Mouse (Mus musculus): ENCODE measurements at regions not wholly inside any gene's neighbourhood (a gene's known extent, or its start where the extent isn't known, plus 50 kb on each side); places are given as distances from the start of the nearest gene placed in this dataset.
A peak's percentile ranks its signal among the peaks of the same experiment; 100 is the strongest.

GRCm38 (mm10) chr10:120666202-120666860 lies 190.1 kb upstream of the Hmga2 start:
- Histone ChIP-seq H3K27me3 (ENCODE audit: control insufficient read depth, insufficient read depth, low read length) (no peaks in the 10 kb centered on the region), H3K4me3 (ENCODE audit: control insufficient read depth in 1 of 2, insufficient read depth in 1 of 2, low read depth in 1 of 2, low read length in 2 of 2) (no peak overlapping the region), H3K9ac (ENCODE audit: low read length) (no peak overlapping the region), H3K9me3 (ENCODE audit: control insufficient read depth, low read length) (no peaks in the 10 kb centered on the region), H3K4me2 (ENCODE audit: low read length) (no peak overlapping the region), H3K36me3 (ENCODE audit: control insufficient read depth, insufficient read depth, low read length) (no peaks in the 10 kb centered on the region), H3K27ac (replicated peaks in 1 of 2; ENCODE audit: control insufficient read depth in 1 of 2, insufficient read depth in 1 of 2, low read depth in 2 of 2, low read length in 2 of 2) (0 out of 4 replicates have a peak overlapping the region, but pooled peaks have one; percentile 20 to 59), H3K4me1 (ENCODE audit: control insufficient read depth in 2 of 2, insufficient read depth in 2 of 2, low read length in 2 of 2) (peaks cover 0 to 2% of the 10 kb centered on the region in 2 experiments; a peak in 1 of 4 replicates)
- ATAC-seq (ENCODE audit: insufficient number of reproducible peaks, insufficient read depth, low FRiP score, low read depth), result no peak
- 84% methylated on average over 7 of the region's 7 CpGs for WGBS

- peaks cover 0 to 2% of the 10 kb centered on the region in 2 experiments; a peak in 1 of 4 replicates for H3K4me1 ChIP-seq (ENCODE audit: control insufficient read depth in 2 of 2, insufficient read depth in 2 of 2, low read length in 2 of 2)
- 53% methylated on average over 5 of the region's 5 CpGs for WGBS
- H3K9me3 ChIP-seq (ENCODE audit: control insufficient read depth, low read length), result no peaks in the 10 kb centered on the region
- H3K27ac ChIP-seq (replicated peaks in 1 of 2; ENCODE audit: control insufficient read depth in 1 of 2, insufficient read depth in 1 of 2, low read depth in 2 of 2, low read length in 2 of 2), result 0 out of 4 replicates have a peak overlapping the region, but pooled peaks have one; percentile 0 to 59
- H3K4me2 ChIP-seq (ENCODE audit: low read length), result no peak overlapping the region
- ATAC-seq (ENCODE audit: insufficient number of reproducible peaks, insufficient read depth, low FRiP score, low read depth), result no peak
- no peaks in the 10 kb centered on the region for H3K36me3 ChIP-seq (ENCODE audit: control insufficient read depth, insufficient read depth, low read length)
- H3K4me3 ChIP-seq (ENCODE audit: control insufficient read depth in 1 of 2, insufficient read depth in 1 of 2, low read depth in 1 of 2, low read length in 2 of 2), result no peak overlapping the region
- no peaks in the 10 kb centered on the region for H3K27me3 ChIP-seq (ENCODE audit: control insufficient read depth, insufficient read depth, low read length)
- no peak overlapping the region for H3K9ac ChIP-seq (ENCODE audit: low read length)
Observed at GRCm38 (mm10) chr10:120665670-120666069, 189.4 kb upstream of the Hmga2 start.

GRCm38 (mm10) chr10:120664419-120664818 lies 188.2 kb upstream of the Hmga2 start:
- Histone ChIP-seq H3K9me3 (ENCODE audit: control insufficient read depth, low read length) (no peaks in the 10 kb centered on the region), H3K4me1 (ENCODE audit: control insufficient read depth in 2 of 2, insufficient read depth in 2 of 2, low read length in 2 of 2) (peaks cover 0 to 2% of the 10 kb centered on the region in 2 experiments; a peak in 1 of 4 replicates), H3K4me2 (ENCODE audit: low read length) (no peak overlapping the region), H3K36me3 (ENCODE audit: control insufficient read depth, insufficient read depth, low read length) (no peaks in the 10 kb centered on the region), H3K9ac (ENCODE audit: low read length) (no peak overlapping the region), H3K4me3 (ENCODE audit: control insufficient read depth in 1 of 2, insufficient read depth in 1 of 2, low read depth in 1 of 2, low read length in 2 of 2) (no peak overlapping the region), H3K27me3 (ENCODE audit: control insufficient read depth, insufficient read depth, low read length) (no peaks in the 10 kb centered on the region), H3K27ac (replicated peaks in 1 of 2; ENCODE audit: control insufficient read depth in 1 of 2, insufficient read depth in 1 of 2, low read depth in 2 of 2, low read length in 2 of 2) (no peak overlapping the region)
- 85% methylated on average over 5 of the region's 5 CpGs for WGBS
- no peak for ATAC-seq (ENCODE audit: insufficient number of reproducible peaks, insufficient read depth, low FRiP score, low read depth)

GRCm38 (mm10) chr10:120663396-120663795 lies 187.1 kb upstream of the Hmga2 start:
- no peak for ATAC-seq (ENCODE audit: insufficient number of reproducible peaks, insufficient read depth, low FRiP score, low read depth)
- no peaks in the 10 kb centered on the region for H3K9me3 ChIP-seq (ENCODE audit: control insufficient read depth, low read length)
- WGBS, result 49% methylated on average over 11 of the region's 11 CpGs

GRCm38 (mm10) chr10:120660503-120660902 lies 184.2 kb upstream of the Hmga2 start:
- no peak overlapping the region for H3K9ac ChIP-seq (ENCODE audit: low read length)
- no peak overlapping the region for H3K27ac ChIP-seq (replicated peaks in 1 of 2; ENCODE audit: control insufficient read depth in 1 of 2, insufficient read depth in 1 of 2, low read depth in 2 of 2, low read length in 2 of 2)
- H3K4me1 ChIP-seq (ENCODE audit: control insufficient read depth in 2 of 2, insufficient read depth in 2 of 2, low read length in 2 of 2), result no peaks in the 10 kb centered on the region; a peak in 1 of 4 replicates
- H3K27me3 ChIP-seq (ENCODE audit: control insufficient read depth, insufficient read depth, low read length), result no peaks in the 10 kb centered on the region
- no peak overlapping the region for H3K4me3 ChIP-seq (ENCODE audit: control insufficient read depth in 1 of 2, insufficient read depth in 1 of 2, low read depth in 1 of 2, low read length in 2 of 2)
- no peak overlapping the region for H3K4me2 ChIP-seq (ENCODE audit: low read length)
- no peaks in the 10 kb centered on the region for H3K36me3 ChIP-seq (ENCODE audit: control insufficient read depth, insufficient read depth, low read length)
- H3K9me3 ChIP-seq (ENCODE audit: control insufficient read depth, low read length), result no peaks in the 10 kb centered on the region
- 78% methylated on average over 6 of the region's 6 CpGs for WGBS
- no peak for ATAC-seq (ENCODE audit: insufficient number of reproducible peaks, insufficient read depth, low FRiP score, low read depth)

More at GRCm38 (mm10) chr10:120663396-120663795, 187.1 kb upstream of the Hmga2 start:
- H3K4me3 ChIP-seq (ENCODE audit: control insufficient read depth in 1 of 2, insufficient read depth in 1 of 2, low read depth in 1 of 2, low read length in 2 of 2), result no peak overlapping the region
- H3K36me3 ChIP-seq (ENCODE audit: control insufficient read depth, insufficient read depth, low read length), result no peaks in the 10 kb centered on the region
- no peak overlapping the region for H3K9ac ChIP-seq (ENCODE audit: low read length)
- H3K4me1 ChIP-seq (ENCODE audit: control insufficient read depth in 2 of 2, insufficient read depth in 2 of 2, low read length in 2 of 2), result peaks cover 0 to 2% of the 10 kb centered on the region in 2 experiments; a peak in 1 of 4 replicates
- H3K4me2 ChIP-seq (ENCODE audit: low read length), result no peak overlapping the region
- no peak overlapping the region for H3K27ac ChIP-seq (replicated peaks in 1 of 2; ENCODE audit: control insufficient read depth in 1 of 2, insufficient read depth in 1 of 2, low read depth in 2 of 2, low read length in 2 of 2)
- no peaks in the 10 kb centered on the region for H3K27me3 ChIP-seq (ENCODE audit: control insufficient read depth, insufficient read depth, low read length)

GRCm38 (mm10) chr10:120655238-120655931 lies 179.1 kb upstream of the Hmga2 start:
- 70% methylated on average over 14 of the region's 14 CpGs for WGBS
- Histone ChIP-seq H3K9me3 (ENCODE audit: control insufficient read depth, low read length) (no peaks in the 10 kb centered on the region), H3K27ac (replicated peaks in 1 of 2; ENCODE audit: control insufficient read depth in 1 of 2, insufficient read depth in 1 of 2, low read depth in 2 of 2, low read length in 2 of 2) (no peak overlapping the region), H3K4me1 (ENCODE audit: control insufficient read depth in 2 of 2, insufficient read depth in 2 of 2, low read length in 2 of 2) (no peaks in the 10 kb centered on the region; a peak in 1 of 4 replicates), H3K9ac (ENCODE audit: low read length) (no peak overlapping the region), H3K36me3 (ENCODE audit: control insufficient read depth, insufficient read depth, low read length) (no peaks in the 10 kb centered on the region), H3K4me3 (ENCODE audit: control insufficient read depth in 1 of 2, insufficient read depth in 1 of 2, low read depth in 1 of 2, low read length in 2 of 2) (no peak overlapping the region), H3K4me2 (ENCODE audit: low read length) (no peak overlapping the region), H3K27me3 (ENCODE audit: control insufficient read depth, insufficient read depth, low read length) (no peaks in the 10 kb centered on the region)
- no peak for ATAC-seq (ENCODE audit: insufficient number of reproducible peaks, insufficient read depth, low FRiP score, low read depth)

GRCm38 (mm10) chr10:120652525-120653215 lies 176.4 kb upstream of the Hmga2 start:
- Histone ChIP-seq H3K27me3 (ENCODE audit: control insufficient read depth, insufficient read depth, low read length) (no peaks in the 10 kb centered on the region), H3K4me3 (ENCODE audit: control insufficient read depth in 1 of 2, insufficient read depth in 1 of 2, low read depth in 1 of 2, low read length in 2 of 2) (no peak overlapping the region), H3K9ac (ENCODE audit: low read length) (no peak overlapping the region), H3K27ac (replicated peaks in 1 of 2; ENCODE audit: control insufficient read depth in 1 of 2, insufficient read depth in 1 of 2, low read depth in 2 of 2, low read length in 2 of 2) (no peak overlapping the region), H3K4me1 (ENCODE audit: control insufficient read depth in 2 of 2, insufficient read depth in 2 of 2, low read length in 2 of 2) (no peaks in the 10 kb centered on the region; a peak in 1 of 4 replicates), H3K9me3 (ENCODE audit: control insufficient read depth, low read length) (no peaks in the 10 kb centered on the region), H3K36me3 (ENCODE audit: control insufficient read depth, insufficient read depth, low read length) (no peaks in the 10 kb centered on the region), H3K4me2 (ENCODE audit: low read length) (no peak overlapping the region)
- ATAC-seq (ENCODE audit: insufficient number of reproducible peaks, insufficient read depth, low FRiP score, low read depth), result no peak
- WGBS, result 68% methylated on average over 6 of the region's 6 CpGs

All from heart, embryonic 14.5 days (tissue).